Mouse (Mus musculus) right cerebral cortex, adult 18-20 months (tissue): ENCODE measurements at regions not wholly inside any gene's neighbourhood (a gene's known extent, or its start where the extent isn't known, plus 50 kb on each side); places are given as distances from the start of the nearest gene placed in this dataset.

Experiments used
- DNase-seq: peaks from one replicate; pipeline ENCODE4 v3.0.0; 2022; ENCODE audit warnings: mixed read lengths

DNA sequence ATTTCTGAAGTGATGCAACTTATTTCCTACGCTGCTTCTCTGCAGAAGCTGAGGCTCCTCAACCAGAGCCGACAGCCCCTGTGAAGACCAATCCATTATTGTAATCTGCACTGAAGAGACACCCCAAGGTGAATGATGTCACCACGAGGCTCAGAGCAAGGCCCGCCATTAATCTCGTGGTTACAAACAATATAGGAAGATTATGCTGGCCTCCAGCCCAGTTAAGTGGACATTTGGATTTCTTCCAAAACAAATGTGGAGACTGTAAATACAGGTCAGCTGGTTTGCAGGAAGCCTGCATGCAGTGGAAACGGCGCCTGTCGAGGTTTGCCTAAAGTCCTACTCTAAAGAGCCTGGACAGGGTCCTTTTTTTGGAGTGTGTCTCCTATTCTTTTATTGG, 390.6 kb upstream of the Zmiz1 start:
- no peak for DNase-seq

GRCm38 (mm10) chr14:25073143-25073542, 385.8 kb upstream of the Zmiz1 start:
- DNase-seq, result no peak

GRCm38 (mm10) chr14:25074022-25074800, 384.8 kb upstream of the Zmiz1 start:
- DNase-seq, result peak; percentile 16

GRCm38 (mm10) chr14:25074891-25075290, 384.1 kb upstream of the Zmiz1 start:
- DNase-seq, result no peak

GRCm38 (mm10) chr14:25080431-25080830, 378.6 kb upstream of the Zmiz1 start:
- no peak for DNase-seq

DNA sequence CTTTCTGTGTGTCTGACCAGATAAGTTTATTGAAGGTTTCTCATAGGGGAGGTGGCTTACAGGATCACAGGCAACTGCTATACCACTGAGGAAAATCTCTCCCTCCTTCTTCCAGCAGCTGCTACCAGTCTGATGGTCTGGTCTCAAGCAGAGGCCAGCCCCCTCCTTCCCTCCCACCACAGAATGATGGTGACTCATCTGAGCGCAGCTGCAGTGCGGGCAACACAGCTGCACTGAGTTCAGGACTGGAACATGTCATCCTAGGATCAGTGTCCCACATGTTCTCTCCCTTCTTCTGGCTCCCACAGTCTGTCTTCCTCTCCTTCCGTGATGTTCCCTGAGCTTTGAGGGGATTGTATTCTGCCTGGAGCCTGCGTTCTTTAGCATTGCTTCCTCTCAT, 375.1 kb upstream of the Zmiz1 start:
- no peak for DNase-seq

GRCm38 (mm10) chr14:25096786-25097185, 362.2 kb upstream of the Zmiz1 start:
- no peak for DNase-seq

DNA sequence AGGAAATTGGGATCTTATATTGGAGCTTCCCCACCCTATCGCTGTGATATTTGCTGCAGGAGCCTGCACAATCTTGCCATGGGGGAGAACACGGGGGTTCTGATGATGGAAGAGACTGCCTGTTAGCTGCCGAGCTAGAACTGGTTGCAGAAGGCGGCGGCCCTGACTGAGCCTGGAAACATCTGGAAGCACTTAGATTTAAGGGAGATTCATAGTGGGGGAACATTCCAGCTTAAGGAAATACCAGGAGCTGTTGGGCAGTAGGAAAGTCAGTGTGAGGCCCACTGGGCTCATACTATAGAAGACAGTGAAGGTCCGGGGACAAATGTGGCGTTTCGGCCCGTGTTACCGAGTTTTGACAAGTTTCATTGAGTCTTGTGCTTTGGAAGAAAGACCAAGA, 353.6 kb upstream of the Zmiz1 start:
- no peak for DNase-seq

DNA sequence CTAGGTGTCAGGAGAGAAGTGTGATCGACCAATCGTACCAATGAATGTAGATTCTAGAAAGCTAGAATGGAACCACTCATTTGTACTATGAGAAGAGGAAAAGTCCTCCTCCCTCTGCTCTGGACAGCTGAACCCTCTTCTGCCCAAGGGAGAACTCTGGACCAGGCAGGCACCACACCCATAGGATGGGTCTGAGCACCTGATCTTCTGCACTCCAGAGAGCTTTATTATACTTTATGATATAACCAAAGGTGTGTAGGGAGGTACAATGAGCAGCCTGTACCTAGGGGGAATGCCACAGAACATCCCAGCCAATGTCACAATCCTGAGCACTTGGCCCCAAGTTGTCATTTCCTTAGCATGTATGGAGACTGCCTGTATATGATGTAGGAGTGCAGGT, 352.5 kb upstream of the Zmiz1 start:
- DNase-seq, result no peak

DNA sequence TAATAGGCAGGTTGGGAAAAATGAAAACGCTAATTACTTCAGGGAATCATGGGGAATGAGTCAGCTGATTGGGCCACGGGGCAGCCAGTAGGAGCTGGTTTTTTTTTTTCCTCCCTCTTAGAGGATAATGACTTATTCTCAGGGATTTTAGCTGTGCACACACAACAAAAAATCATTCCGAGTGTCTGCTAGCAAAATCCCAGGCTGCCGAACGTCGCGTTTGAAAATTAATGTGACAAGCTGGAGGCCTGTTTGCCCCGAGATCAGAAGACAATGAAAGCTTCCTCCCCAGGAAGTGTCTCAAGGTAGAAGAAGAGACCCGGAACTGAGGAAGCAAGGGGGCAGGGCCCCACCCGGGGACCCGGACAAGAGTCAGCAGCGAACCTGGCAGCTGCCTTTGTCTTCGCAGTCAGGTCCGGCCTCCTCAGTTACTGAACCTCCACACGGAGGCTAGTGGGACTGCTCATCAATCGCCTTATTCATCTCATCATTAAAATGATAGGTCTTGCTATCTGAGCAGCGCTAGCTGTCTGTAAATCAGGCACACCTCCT, 350.8 kb upstream of the Zmiz1 start:
- DNase-seq, result no peak

GRCm38 (mm10) chr14:25108701-25109290, 350.2 kb upstream of the Zmiz1 start:
- DNase-seq, result no peak

GRCm38 (mm10) chr14:25109691-25110090, 349.3 kb upstream of the Zmiz1 start:
- no peak for DNase-seq

GRCm38 (mm10) chr14:25112832-25113231, 346.2 kb upstream of the Zmiz1 start:
- no peak for DNase-seq

DNA sequence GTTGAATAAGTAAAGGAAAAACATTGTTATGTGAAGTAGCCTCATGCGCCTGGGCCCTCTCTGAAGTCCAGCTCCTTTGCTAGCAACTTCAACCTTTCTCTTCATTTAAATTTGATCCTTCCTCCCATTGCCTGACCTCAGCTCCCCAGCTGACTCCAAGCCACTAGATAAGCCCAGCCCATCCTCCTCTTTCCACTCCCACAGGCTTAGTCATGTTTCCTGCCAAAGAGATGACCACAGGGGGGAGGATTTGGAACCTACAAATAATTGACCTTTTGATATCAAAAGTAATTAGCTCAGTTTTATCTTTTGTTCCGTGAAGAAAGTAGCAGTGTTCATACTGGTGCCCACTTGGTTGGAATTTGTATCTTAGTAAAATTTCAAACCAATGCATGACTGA, 345.7 kb upstream of the Zmiz1 start:
- no peak for DNase-seq

- peak; percentile 58 for DNase-seq
Observed at GRCm38 (mm10) chr14:25116424-25116823, 342.6 kb upstream of the Zmiz1 start.

DNA sequence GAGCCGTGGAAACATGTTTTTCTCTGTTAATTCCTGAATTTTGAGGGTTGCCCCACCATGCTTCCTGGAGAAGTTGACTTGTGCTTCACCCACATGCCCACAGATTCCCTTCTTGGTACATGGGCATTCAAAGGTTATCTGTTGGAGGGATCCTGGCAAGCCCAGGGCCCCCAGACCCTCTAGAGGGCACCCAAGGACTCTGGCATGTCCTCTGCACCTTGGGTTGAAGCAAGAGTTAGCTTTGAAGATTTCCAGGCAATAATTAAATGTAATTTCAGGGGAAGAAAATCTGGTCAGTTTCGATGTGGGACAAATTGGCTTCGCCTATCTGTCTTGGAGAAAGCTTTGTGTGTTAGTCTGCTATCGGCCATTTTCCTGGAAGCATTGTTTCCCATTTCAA, 339.0 kb upstream of the Zmiz1 start:
- DNase-seq, result no peak

DNA sequence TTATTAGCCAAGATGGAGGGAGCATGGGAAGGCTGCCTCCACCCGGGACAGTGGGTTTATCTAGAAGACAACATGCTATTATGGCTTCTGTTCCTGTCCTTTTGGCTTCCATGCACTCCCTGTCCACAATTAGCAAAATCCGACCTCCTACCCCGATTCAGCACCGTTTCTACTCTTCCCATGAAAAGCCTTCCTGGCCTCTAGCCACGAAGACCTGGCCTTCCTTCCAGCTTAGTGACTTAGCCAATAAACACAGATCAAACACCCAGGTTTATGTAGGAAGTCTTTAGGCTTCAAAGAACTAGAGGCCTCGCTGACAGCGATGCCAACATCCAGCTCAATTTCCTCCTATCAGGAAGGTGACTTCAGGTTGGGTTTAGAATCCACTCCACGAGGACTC, 338.5 kb upstream of the Zmiz1 start:
- no peak for DNase-seq

GRCm38 (mm10) chr14:25122971-25123535, 335.9 kb upstream of the Zmiz1 start:
- DNase-seq, result no peak

- DNase-seq, result no peak
Observed at GRCm38 (mm10) chr14:25123541-25124337, 335.2 kb upstream of the Zmiz1 start.

GRCm38 (mm10) chr14:25126544-25126943, 332.4 kb upstream of the Zmiz1 start:
- no peak for DNase-seq

- DNase-seq, result peak; percentile 45
Observed at GRCm38 (mm10) chr14:25127544-25128159, 331.3 kb upstream of the Zmiz1 start.

- DNase-seq, result no peak
Observed at GRCm38 (mm10) chr14:25128160-25128547, 330.8 kb upstream of the Zmiz1 start.

DNA sequence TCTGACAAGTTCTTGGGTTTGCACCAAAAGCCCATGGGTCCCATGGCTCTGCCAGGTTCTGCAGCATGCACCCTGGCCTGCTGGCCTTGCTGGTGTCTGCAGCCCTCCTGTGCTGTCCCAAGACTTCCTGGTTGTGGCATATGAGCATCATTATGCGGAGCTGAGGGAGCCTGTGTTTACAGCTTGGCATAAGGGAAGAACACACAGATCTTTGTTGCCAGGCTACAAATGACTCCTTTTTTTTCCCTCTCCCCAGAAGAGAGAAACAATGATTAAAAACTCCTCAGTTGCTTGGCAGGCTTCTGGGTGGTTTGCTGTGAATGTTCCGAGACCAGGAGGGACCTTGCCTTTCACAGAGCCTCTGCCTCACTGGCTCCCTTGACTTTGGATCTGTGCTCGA, 323.6 kb upstream of the Zmiz1 start:
- peak; percentile 41 for DNase-seq
